Mouse (Mus musculus): ENCODE measurements at regions not wholly inside any gene's neighbourhood (a gene's known extent, or its start where the extent isn't known, plus 50 kb on each side); places are given as distances from the start of the nearest gene placed in this dataset.

DNA sequence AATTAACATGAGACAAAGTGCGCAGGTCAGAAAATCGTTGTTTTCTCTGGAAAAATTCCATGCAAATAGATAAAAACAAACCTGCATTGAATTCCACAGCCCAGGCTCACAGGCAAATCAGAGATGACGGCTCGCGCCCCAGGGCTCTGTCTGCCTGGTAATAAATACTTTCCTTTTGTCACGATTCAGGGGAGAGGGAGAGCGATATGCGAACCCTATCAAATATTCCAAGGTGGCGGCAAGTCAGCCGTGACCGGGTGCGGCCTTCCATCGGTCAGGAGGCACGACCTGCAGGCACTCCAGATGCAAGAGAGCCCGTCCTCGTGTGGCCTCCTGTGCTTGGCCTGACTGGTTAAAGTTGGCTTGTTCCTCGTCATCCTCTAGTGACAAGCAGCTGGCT, 94.5 kb upstream of the Gsc start:
- TF ChIP-seq CTCF (IDR thresholded peaks at IDR 0.05; ENCODE audit: extremely low read depth, insufficient read depth, low read length) (no peak), POLR2A (IDR thresholded peaks at IDR 0.05; ENCODE audit: extremely low read depth, insufficient read depth, low read length) (no peak)
